Mouse (Mus musculus): ENCODE results near the gene Cryge.
"Not testable (repeated sequence)": the region's sequence is repeated elsewhere in the genome, so short reads cannot be mapped to it uniquely, and the experiment has no call there.

The Cryge gene

GRCm38 (mm10) chr1:65050952-65051351, at the start of gene Cryge:
TSS of gene Cryge (minus strand) at chr1:65051149.
- DNase-seq: not testable (repeated sequence)

- no peak for DNase-seq
Observed at GRCm38 (mm10) chr1:65096953-65097352, 46.0 kb upstream of the Cryge start.

- DNase-seq: no peak
Observed at GRCm38 (mm10) chr1:65091566-65091965, 40.6 kb upstream of the Cryge start.

- no peak for DNase-seq
Observed at GRCm38 (mm10) chr1:65090370-65090769, 39.4 kb upstream of the Cryge start.

GRCm38 (mm10) chr1:65088567-65089356, 37.8 kb upstream of the Cryge start:
- DNase-seq: no peak

GRCm38 (mm10) chr1:65082188-65082587, 31.2 kb upstream of the Cryge start, which contains the start of gene Crygb:
TSS of gene Crygb (minus strand) at chr1:65082288.
- DNase-seq: no peak

- no peak for DNase-seq
Observed at GRCm38 (mm10) chr1:65075607-65076006, 24.7 kb upstream of the Cryge start.

- no peak for DNase-seq
Observed at GRCm38 (mm10) chr1:65073589-65073988, 22.6 kb upstream of the Cryge start, which contains the start of gene Crygc. TSS of gene Crygc (minus strand) at chr1:65073689.

GRCm38 (mm10) chr1:65067842-65068241, 16.9 kb upstream of the Cryge start:
- DNase-seq: no peak

GRCm38 (mm10) chr1:65064201-65064600, 13.3 kb upstream of the Cryge start:
- no peak for DNase-seq

- no peak for DNase-seq
Observed at GRCm38 (mm10) chr1:65063352-65063751, 12.4 kb upstream of the Cryge start, which contains the start of gene Crygd. TSS of gene Crygd (minus strand) at chr1:65063452.

- no peak for DNase-seq
Observed at GRCm38 (mm10) chr1:65052140-65052539, 1.2 kb upstream of the Cryge start.

GRCm38 (mm10) chr1:65051696-65052095, 747 bp upstream of the Cryge start:
- no peak for DNase-seq

- DNase-seq: no peak
Observed at GRCm38 (mm10) chr1:65048781-65049180, 2.2 kb downstream of the Cryge start.

- no peak for DNase-seq
Observed at GRCm38 (mm10) chr1:65046401-65047109, 4.4 kb downstream of the Cryge start.

GRCm38 (mm10) chr1:65043433-65043832, 7.5 kb downstream of the Cryge start:
- DNase-seq: no peak

GRCm38 (mm10) chr1:65041837-65042236, 9.1 kb downstream of the Cryge start:
- DNase-seq: no peak

- no peak for DNase-seq
Observed at GRCm38 (mm10) chr1:65040806-65041205, 10.1 kb downstream of the Cryge start.

- no peak for DNase-seq
Observed at GRCm38 (mm10) chr1:65039679-65040078, 11.3 kb downstream of the Cryge start.

- no peak for DNase-seq
Observed at GRCm38 (mm10) chr1:65037542-65037941, 13.4 kb downstream of the Cryge start.

- no peak for DNase-seq
Observed at GRCm38 (mm10) chr1:65035513-65035912, 15.4 kb downstream of the Cryge start.

GRCm38 (mm10) chr1:65032641-65033040, 18.3 kb downstream of the Cryge start, which contains the start of gene Akr1cl:
TSS of gene Akr1cl (minus strand) at chr1:65032759.
- no peak for DNase-seq

- no peak for DNase-seq
Observed at GRCm38 (mm10) chr1:65028206-65028605, 22.7 kb downstream of the Cryge start.

- DNase-seq: no peak
Observed at GRCm38 (mm10) chr1:65012726-65013125, 38.2 kb downstream of the Cryge start.
